Mouse (Mus musculus) lung, embryonic 14.5 days (tissue): ENCODE measurements at regions not wholly inside any gene's neighbourhood (a gene's known extent, or its start where the extent isn't known, plus 50 kb on each side); places are given as distances from the start of the nearest gene placed in this dataset.

ENCODE experiments used
- ATAC-seq: fragments of 200-750 bp; cut with Nextera tagmentation; 2 replicates; pipeline ENCODE4 v1.8.0; 2017; ENCODE audit warnings: mild to moderate bottlenecking, moderate TSS enrichment, moderate library complexity; ENCODE audit not compliant: insufficient read depth
- DNase-seq: peaks from one replicate; pipeline ENCODE4 v3.0.0-alpha.2; 2015
- H3K27ac ChIP-seq: fragments of 300-500 bp; sonication (generic); 2 replicates; pipeline ENCODE4 v1.5.1; 2014; ENCODE audit warnings: low read depth, mild to moderate bottlenecking, moderate library complexity
- H3K27me3 ChIP-seq: fragments of 300-500 bp; sonication (generic); 2 replicates; pipeline ENCODE4 v1.6.1; 2014; ENCODE audit warnings: low read length, control low read depth; ENCODE audit not compliant: insufficient read depth
- H3K36me3 ChIP-seq: fragments of 300-500 bp; sonication (generic); 2 replicates; pipeline ENCODE4 v1.6.1; 2014; ENCODE audit warnings: control low read depth; ENCODE audit not compliant: insufficient read depth
- H3K4me1 ChIP-seq: fragments of 300-500 bp; sonication (generic); 2 replicates; pipeline ENCODE4 v1.6.1; 2014; ENCODE audit warnings: antibody characterized with exemption, control low read depth; ENCODE audit not compliant: insufficient read depth
- H3K4me2 ChIP-seq: fragments of 300-500 bp; sonication (generic); 2 replicates; pipeline ENCODE4 v1.6.1; 2014; ENCODE audit warnings: mild to moderate bottlenecking
- H3K4me3 ChIP-seq: fragments of 300-500 bp; sonication (generic); 2 replicates; pipeline ENCODE4 v1.5.1; 2014; ENCODE audit warnings: low read depth, low read length
- H3K9ac ChIP-seq: fragments of 300-500 bp; sonication (generic); 2 replicates; pipeline ENCODE4 v1.6.1; 2014
- H3K9me3 ChIP-seq: fragments of 300-500 bp; sonication (generic); 2 replicates; pipeline ENCODE4 v1.6.1; 2016; ENCODE audit warnings: low read depth, low read length, control low read depth
- CTCF ChIP-seq: IDR thresholded peaks from 2 replicates; pipeline ENCODE4 v1.5.1; 2016; ENCODE audit warnings: antibody characterized with exemption, low read depth
- WGBS: fragments of 180-500 bp; shearing (Covaris S2); extraction: QIAGEN DNeasy Blood & Tissue Kit; methylation state at CpG from one replicate; pipeline ENCODE4 v1.1.7; 2014; 5-methylcytosine and 5-hydroxymethylcytosine counted together

GRCm38 (mm10) chr4:62775005-62775609 is 190.3 kb upstream of the Zfp618 start:
- Histone ChIP-seq H3K27me3 (no peaks in the 10 kb centered on the region), H3K4me2 (no peak overlapping the region), H3K9ac (no peak overlapping the region), H3K36me3 (no peaks in the 10 kb centered on the region), H3K4me3 (no peak overlapping the region), H3K4me1 (no peaks in the 10 kb centered on the region), H3K27ac (no peak overlapping the region), H3K9me3 (no peaks in the 10 kb centered on the region)
- no peak for DNase-seq
- TF ChIP-seq CTCF, result no peak
- ATAC-seq, result no peak
- 84% methylated on average over 10 of the region's 10 CpGs for WGBS

DNA sequence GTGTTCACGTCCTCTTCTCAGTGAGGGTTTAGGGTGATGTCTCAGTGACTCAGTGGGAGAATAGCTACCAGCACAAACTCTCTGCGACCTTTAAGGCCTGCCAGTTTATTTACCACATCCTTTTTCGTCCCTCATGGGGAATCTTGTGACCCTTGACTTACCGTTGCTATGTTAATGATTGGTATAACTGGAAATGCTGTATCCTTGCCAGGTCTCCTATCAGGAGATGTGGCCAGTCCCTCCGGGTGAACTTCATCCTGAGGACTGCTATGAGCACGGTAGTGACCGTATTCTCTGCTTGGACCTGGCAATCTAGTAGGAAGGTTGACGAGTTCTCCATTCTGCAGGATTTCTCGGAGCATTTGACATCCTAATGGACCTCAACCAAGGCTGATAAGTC is 188.5 kb upstream of the Zfp618 start:
- Histone ChIP-seq H3K27me3 (no peaks in the 10 kb centered on the region), H3K27ac (no peak overlapping the region), H3K4me3 (no peak overlapping the region), H3K36me3 (no peaks in the 10 kb centered on the region), H3K9ac (no peak overlapping the region), H3K9me3 (no peaks in the 10 kb centered on the region), H3K4me2 (no peak overlapping the region), H3K4me1 (no peaks in the 10 kb centered on the region)
- DNase-seq, result no peak
- TF ChIP-seq CTCF, result no peak
- WGBS, result 76% methylated on average over 9 of the region's 9 CpGs
- ATAC-seq, result no peak

DNA sequence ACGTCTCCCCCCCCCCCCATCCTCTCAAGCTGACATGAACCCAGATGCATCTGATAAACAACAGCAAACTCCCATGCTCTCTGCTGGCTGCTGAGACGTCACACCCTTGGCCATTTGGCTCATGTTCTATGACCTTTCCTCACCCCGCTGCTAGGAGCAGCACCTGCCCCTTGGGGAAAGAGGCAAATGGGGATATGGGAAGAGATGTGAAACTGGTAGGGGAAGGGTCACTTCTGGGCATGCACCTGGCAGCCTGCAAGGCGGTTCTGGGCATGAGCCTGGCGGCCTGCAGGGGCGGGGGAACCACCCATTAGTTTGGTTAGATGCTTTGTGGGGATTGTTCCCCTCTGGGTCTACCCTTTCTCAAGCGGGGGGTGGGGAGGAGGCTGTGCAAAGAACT is 187.9 kb upstream of the Zfp618 start:
- H3K4me1 ChIP-seq, result no peaks in the 10 kb centered on the region
- no peak overlapping the region for H3K4me2 ChIP-seq
- no peak overlapping the region for H3K9ac ChIP-seq
- no peaks in the 10 kb centered on the region for H3K9me3 ChIP-seq
- H3K27ac ChIP-seq, result no peak overlapping the region
- H3K36me3 ChIP-seq, result no peaks in the 10 kb centered on the region
- 55% methylated on average over 7 of the region's 7 CpGs for WGBS
- no peak for TF ChIP-seq CTCF
- ATAC-seq (no peak), DNase-seq (no peak)
- H3K4me3 ChIP-seq, result no peak overlapping the region
- H3K27me3 ChIP-seq, result no peaks in the 10 kb centered on the region

DNA sequence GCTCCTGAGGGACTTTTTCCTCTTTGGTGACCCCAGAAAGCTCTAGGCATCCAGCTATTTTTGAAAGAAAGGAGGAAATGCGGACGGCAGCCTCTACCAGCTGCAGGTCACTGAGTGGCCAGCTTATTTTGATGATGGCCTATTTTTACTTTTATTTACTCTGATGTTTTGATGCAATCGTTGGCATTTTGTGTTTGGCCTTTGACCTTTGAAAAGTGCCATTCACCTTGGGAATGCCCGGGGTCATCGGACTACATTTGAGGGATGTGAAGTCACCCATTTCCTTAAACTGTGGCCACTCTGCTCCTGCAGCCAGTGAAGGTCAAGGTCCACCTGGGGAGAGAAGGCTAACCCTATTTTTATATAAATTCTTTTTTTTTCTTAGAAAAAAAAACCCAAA is 186.8 kb upstream of the Zfp618 start:
- 79% methylated on average over 5 of the region's 5 CpGs for WGBS
- H3K27ac ChIP-seq, result no peak overlapping the region
- no peak for TF ChIP-seq CTCF
- DNase-seq (no peak), ATAC-seq (no peak)
- H3K9me3 ChIP-seq, result no peaks in the 10 kb centered on the region
- no peaks in the 10 kb centered on the region for H3K36me3 ChIP-seq
- H3K9ac ChIP-seq, result no peak overlapping the region
- no peak overlapping the region for H3K4me2 ChIP-seq
- H3K27me3 ChIP-seq, result 0 out of 2 replicates have a peak, but pooled peaks cover 4% of the 10 kb centered on the region
- H3K4me3 ChIP-seq, result no peak overlapping the region
- no peaks in the 10 kb centered on the region for H3K4me1 ChIP-seq

- Histone ChIP-seq H3K9me3 (no peaks in the 10 kb centered on the region), H3K36me3 (no peaks in the 10 kb centered on the region), H3K27me3 (0 out of 2 replicates have a peak, but pooled peaks cover 4% of the 10 kb centered on the region), H3K9ac (peak overlapping the region; percentile 31; the same call in 1 of the 2 replicates), H3K27ac (no peak overlapping the region), H3K4me1 (no peaks in the 10 kb centered on the region), H3K4me3 (peak overlapping the region; percentile 36), H3K4me2 (peak overlapping the region; percentile 68)
- ATAC-seq (peak; percentile 93), DNase-seq (peak; percentile 98)
- TF ChIP-seq CTCF, result peak; percentile 92
- under 1% methylated on average over 15 of the region's 15 CpGs for WGBS
Measured at GRCm38 (mm10) chr4:62780409-62780808, 185.0 kb upstream of the Zfp618 start.

- no peak for TF ChIP-seq CTCF
- H3K9ac ChIP-seq, result peak overlapping the region; percentile 31; the same call in 1 of the 2 replicates
- 0 out of 2 replicates have a peak, but pooled peaks cover 4% of the 10 kb centered on the region for H3K27me3 ChIP-seq
- 33% methylated on average over 11 of the region's 11 CpGs for WGBS
- peak overlapping the region; percentile 68 for H3K4me2 ChIP-seq
- H3K9me3 ChIP-seq, result no peaks in the 10 kb centered on the region
- no peaks in the 10 kb centered on the region for H3K4me1 ChIP-seq
- H3K4me3 ChIP-seq, result peak overlapping the region; percentile 36
- no peaks in the 10 kb centered on the region for H3K36me3 ChIP-seq
- peak; percentile 55; the same call in 1 of the 2 replicates for ATAC-seq
- H3K27ac ChIP-seq, result no peak overlapping the region
- no peak for DNase-seq
Measured at GRCm38 (mm10) chr4:62780837-62781236, 184.5 kb upstream of the Zfp618 start.

DNA sequence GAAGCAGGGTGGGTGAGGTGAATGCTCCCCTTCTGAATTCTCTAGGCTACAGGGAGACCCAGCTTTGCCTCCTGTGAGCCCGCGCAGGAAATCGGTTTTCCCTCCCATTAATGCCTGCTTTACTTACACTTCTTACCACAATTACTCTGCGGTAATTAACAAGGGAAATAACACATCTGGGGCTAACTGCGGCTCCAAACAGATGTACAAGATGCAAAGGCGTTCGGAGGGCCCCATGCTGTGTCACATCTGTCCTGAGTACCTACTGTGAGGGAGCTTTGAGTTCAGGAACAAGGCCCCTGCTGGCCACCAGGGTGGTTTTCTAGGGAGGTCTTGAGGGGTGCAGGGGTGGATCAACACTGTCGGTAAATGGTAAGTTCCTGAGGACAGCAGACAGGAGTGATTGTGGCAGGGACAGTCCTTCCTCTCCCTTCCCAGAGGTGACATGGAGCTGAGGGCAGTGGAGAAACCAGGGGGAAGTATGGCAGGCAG is 184.0 kb upstream of the Zfp618 start:
- H3K9ac ChIP-seq, result no peak overlapping the region
- H3K4me3 ChIP-seq, result no peak overlapping the region
- H3K27me3 ChIP-seq, result 0 out of 2 replicates have a peak, but pooled peaks cover 4% of the 10 kb centered on the region
- H3K4me1 ChIP-seq, result no peaks in the 10 kb centered on the region
- TF ChIP-seq CTCF, result peak; percentile 22; the same call in 1 of the 2 replicates
- no peak overlapping the region; the same call in 1 of the 2 replicates for H3K4me2 ChIP-seq
- H3K36me3 ChIP-seq, result no peaks in the 10 kb centered on the region
- no peak for DNase-seq
- ATAC-seq, result no peak
- H3K9me3 ChIP-seq, result no peaks in the 10 kb centered on the region
- 26% methylated on average over 8 of the region's 8 CpGs for WGBS
- H3K27ac ChIP-seq, result no peak overlapping the region
